Mouse (Mus musculus) bone marrow macrophage, adult 2 months (primary cell): ENCODE measurements at regions not wholly inside any gene's neighbourhood (a gene's known extent, or its start where the extent isn't known, plus 50 kb on each side); places are given as distances from the start of the nearest gene placed in this dataset.

Experiments used
- CTCF ChIP-seq: IDR thresholded peaks from 2 replicates; pipeline ENCODE4 v1.5.1; 2012; ENCODE audit warnings: low read depth, mild to moderate bottlenecking, low read length, moderate library complexity
- POLR2A ChIP-seq: IDR thresholded peaks from 2 replicates; pipeline ENCODE4 v1.6.1; 2012; ENCODE audit warnings: mild to moderate bottlenecking, low read depth, low read length, borderline replicate concordance

GRCm38 (mm10) chr4:53948736-53949135 is 122.9 kb downstream of the Tmem38b start:
- TF ChIP-seq CTCF (no peak), POLR2A (no peak)
